Mouse (Mus musculus): ENCODE measurements at regions not wholly inside any gene's neighbourhood (a gene's known extent, or its start where the extent isn't known, plus 50 kb on each side); places are given as distances from the start of the nearest gene placed in this dataset.

DNA sequence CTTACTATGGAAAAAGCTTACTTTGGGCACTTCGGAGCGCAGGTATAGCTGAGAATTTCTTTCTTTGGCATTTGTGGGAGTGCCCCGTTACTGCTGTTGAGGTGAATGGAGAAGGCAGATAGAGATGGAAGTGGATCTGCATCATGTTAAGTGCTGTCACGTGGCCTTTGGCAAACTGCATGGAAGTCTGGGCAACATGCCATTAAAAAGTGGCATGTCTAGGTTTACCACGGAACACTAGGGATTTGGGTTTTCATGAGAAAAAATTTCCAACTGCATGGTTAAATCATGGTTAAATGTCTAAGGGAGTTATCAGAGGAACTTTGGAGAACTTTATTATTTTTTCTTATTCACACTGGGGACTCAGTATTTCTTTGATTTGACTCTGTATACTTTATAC, 102.0 kb upstream of the Mmadhc start:
- no peak for DNase-seq

- DNase-seq = peak; percentile 41
Observed at GRCm38 (mm10) chr2:50377609-50378413, 81.2 kb upstream of the Mmadhc start.

DNA sequence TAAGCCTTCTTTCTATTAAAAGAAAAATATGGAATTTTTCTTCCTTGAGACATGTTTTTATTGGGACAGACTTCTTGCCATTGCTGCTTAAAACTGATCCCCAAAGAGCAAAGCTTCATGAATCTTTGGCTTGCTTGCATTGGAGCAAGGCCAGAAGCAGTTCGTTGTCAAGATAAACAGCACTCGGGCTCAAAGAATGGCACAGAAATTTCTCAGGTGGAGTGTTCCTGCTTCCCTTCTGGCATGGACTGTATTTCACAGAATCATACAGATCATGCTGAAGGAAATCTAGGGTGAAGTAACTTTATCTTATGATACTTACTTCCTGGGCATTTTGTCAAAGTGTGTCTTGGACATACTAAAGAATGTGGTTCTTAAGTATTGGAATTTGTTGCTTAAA, 77.0 kb upstream of the Mmadhc start:
- no peak for DNase-seq

GRCm38 (mm10) chr2:50373006-50373405, 76.4 kb upstream of the Mmadhc start:
- DNase-seq = no peak

- DNase-seq = no peak
Observed at GRCm38 (mm10) chr2:50368831-50369230, 72.2 kb upstream of the Mmadhc start.

DNA sequence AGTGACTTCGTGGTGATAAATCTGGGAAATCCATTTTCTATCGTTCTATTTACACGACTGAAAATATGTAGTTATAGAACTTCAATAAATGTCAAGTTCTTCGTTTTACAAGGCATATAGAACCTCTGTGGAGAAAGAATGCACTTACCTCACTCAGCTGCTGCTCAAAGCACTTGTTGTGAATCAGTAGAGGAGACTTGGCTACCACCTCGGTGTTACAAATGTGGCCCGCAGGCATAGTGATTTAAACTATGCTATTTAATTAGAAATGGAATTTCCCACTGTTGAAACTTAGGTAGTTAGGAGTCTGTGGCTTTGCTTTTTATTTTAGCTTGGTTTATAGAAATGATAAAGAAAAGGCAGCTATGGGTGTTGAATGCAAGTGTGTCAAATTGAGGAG, 71.8 kb upstream of the Mmadhc start:
- DNase-seq = no peak

DNA sequence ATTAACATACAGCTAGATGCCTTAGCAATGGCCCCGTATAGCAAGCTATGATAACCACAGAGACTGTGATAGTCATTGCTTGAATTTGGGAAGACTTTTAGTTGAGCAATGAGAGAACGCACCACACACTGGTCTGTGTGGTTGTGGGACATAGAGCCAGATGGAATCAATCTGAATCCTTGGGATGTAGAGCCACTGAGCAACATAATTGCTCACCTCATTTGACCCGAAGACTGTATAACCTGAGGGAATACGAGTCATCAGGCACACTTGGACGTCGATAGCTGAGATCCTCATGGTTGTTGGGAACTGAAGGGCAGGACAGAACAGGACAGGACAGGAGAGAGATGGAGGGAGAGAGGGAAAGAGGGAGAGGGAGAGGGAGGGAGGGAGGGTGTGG, 68.6 kb upstream of the Mmadhc start:
- no peak for DNase-seq

DNA sequence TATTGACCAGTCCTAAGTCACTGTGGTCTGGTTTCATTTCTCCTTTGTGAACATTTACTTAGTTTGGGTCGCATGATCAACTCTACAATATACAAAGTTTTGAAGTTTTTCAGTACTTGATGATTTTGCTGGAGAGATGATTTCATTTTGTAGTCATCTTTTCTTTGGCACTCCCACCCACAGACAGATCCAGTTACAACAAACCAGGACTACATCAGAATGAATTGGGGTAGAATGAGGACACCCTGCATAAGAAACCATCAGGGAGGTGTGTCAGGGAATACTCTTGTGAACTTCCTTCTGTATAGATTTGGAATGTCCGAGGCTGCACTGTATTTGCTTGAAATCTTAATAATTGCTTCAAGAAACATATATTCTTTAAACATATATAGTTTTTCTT, 59.5 kb upstream of the Mmadhc start:
- DNase-seq = no peak

DNA sequence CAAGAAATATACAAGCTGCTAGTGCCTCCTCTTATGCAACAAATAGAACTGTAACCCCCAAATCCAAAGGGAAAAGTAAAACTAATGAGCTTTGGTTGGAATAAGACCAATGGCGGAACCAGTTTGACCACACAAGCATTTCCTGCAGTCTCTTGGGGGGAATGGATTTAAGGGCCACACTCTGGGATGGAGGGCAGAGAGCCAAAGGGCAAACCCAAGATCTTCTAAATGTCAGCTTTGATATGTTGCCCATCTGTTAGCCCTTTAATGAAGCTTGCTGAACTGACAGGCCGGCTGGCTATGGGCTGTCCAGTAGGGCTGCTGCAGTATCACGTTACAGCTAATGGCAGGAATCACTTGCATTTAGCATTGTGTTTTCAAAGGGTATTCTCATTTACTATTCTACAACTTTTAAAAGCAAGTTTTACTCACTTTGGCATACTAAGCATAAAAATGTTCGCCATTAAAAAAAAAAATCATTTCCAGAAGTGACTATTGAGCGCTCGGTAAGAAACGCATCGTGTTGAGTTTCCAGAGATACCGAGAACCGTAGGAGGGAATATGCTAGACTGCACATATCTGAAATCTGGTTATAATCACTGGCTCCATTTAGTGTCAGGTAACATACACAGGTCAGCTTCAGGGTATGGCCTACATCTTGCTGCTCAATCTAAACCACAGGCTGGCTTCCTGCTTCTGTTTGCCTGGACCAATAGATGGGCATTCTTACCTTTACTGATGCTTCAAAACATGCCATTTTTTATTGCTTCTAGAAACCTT, 51.1 kb upstream of the Mmadhc start:
- DNase-seq = peak; percentile 12

Data from retina, postnatal 1 day (tissue).